Mouse (Mus musculus): Measurements from ENCODE around the gene Scgb2b24.

Gene Scgb2b24

DNA sequence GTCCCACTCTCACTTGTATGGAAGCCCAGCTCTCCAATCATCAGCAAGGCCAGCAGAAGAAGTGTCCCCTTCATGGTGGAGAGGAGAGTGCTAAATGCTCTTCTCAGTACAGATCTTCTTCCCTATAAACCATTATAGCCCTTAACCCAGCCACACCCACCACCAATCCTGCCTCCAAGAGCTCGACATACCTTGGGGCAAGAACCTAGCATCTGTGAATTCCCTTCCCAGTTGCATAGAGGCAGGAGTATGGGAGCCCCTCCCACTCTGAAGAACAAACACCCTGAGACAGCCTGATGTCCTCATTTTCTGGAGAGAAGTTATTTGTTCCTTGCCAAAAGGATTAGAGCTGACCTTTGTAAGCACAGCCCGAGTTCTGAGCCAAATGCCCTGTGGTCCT is at the start of gene Scgb2b24:
Gene Scgb2b24, minus strand, starts transcription at position 101 of the 400 bp plus-strand sequence.
- DNase-seq (ENCODE audit: low read depth), result no peak

GRCm38 (mm10) chr7:33743499-33743898 is 4.4 kb upstream of the Scgb2b24 start, which contains the start of gene Scgb1b24:
Gene Scgb1b24 (plus strand): TSS chr7:33743799.
- DNase-seq (ENCODE audit: low read depth), result no peak

- no peak for DNase-seq (ENCODE audit: low read depth)
Measured at GRCm38 (mm10) chr7:33689864-33690263, 49.2 kb downstream of the Scgb2b24 start.

Data from fibroblast of lung, adult 2 months (primary cell).